Mouse (Mus musculus): ENCODE data around the gene Cd200r1. TPM values are rescaled to one million over a fixed set of nuclear protein-coding genes. Genes with fewer than 3 reads are reported as not detected.
A peak's percentile ranks its signal among the peaks of the same experiment; 100 is the strongest.
"Not testable (repeated sequence)": the region's sequence is repeated elsewhere in the genome, so short reads cannot be mapped to it uniquely, and the experiment has no call there.

The Cd200r1 gene
- total RNA-seq, 4 experiments from 2014 or later = 0.25 to 0.64 (median 0.56) TPM; not detected in 1

DNA sequence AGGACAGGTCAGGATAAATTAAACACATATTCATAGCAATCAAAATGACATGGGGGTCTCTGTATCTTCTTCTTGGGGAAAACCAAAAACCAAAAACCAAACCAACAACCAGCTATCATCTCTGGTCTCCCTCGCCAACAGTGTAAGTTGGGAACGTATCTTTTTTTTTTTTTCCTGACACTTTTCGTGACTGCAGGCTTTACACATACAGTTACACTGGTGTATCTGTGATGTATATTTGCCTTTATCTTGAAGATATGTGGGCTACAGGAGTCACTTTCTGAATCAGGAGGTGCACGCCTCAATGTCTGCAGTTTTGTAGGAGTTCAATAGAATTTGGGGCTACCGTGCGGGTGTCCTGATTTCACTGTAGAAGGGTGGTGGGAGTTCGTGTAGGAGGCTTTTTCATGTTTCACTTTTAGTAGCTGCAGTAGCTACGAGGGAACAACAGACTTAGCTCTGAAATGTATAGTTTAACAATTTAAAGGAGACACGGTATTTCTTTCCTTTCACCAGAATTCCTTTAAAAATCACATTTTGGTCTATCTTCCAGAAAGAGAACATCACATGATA is 870 bp downstream of the Cd200r1 start:
- no peak for DNase-seq (ENCODE audit: low spot score in 2 of 2)

DNA sequence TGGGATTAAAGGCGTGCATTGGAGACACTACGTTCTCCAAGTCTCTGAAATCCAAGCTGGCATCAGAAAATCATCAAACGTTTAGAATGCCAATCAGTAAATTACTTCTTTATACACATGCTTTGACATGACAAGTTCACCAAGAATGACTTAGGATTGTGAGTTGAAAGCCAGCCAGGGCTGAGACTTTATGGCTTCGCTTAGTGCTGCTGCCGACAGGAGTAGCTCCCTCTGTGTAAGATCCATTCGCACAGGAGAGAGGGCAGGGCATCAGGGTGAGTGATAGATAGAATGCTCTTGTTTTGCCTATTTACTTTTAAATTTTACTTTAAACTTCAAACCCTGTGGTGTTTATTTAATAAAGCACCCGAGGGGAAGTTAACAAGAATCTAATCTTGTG is 2.0 kb downstream of the Cd200r1 start:
- DNase-seq (ENCODE audit: low spot score in 2 of 2) = no peak

DNA sequence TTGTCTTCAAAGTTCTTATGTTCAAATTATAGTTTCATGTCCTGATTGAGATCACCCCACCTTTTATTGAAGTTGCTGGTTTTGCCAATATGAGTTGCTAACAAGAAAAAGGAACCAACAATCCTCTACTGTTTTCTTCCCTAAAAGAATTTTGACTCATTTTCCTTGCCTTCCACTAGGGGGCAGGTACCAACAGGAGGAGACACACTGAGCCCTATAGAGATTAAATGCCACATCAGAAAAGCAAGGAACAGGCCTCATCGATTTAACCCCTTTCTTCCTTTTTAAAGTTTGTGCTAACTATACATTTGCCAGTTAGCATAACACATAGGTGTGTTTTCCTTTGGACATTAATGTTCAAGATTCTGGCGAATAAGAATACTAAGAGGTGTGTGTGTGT is 2.4 kb downstream of the Cd200r1 start:
- DNase-seq (ENCODE audit: low spot score in 2 of 2) = no peak

DNA sequence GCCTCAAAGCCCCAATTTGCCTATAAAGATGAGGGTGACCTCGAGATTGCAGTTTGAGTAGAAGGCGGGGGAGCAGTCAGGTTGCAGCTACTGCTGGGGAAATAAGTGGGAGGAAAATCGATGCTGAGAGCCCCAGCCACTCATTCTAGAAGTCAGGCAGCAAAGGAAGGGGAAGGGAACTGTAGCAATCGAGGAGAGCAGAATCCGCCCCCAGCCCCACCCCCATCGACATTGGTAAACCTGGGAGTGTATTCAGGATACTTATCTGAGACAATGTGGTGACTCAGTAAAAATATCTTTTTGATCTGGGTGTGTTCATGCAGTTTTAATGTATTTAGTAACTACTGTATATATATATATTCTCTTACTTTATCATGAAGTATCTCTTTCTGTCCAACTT is 7.0 kb downstream of the Cd200r1 start:
- DNase-seq (ENCODE audit: low spot score in 2 of 2) = no peak

DNA sequence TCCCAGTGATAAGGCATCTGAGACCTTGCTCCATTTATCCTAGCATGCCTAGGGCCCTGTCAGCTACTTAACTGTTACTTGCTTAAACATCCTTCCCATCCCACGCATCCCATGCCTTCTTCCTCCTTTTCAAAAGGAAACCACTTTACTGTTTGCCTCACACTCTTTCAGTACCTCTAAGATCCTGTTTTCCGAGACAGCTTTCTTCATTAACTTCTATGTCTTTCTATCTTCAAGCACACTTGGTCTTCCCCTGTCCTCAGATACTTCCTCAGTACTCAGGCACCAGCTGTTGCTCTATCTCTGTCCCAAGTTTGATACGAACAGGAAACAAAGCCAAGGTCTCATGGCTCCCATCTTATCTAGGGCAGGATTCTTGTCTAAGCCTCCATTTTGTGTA is 8.1 kb downstream of the Cd200r1 start:
- DNase-seq (ENCODE audit: low spot score in 2 of 2) = no peak

GRCm38 (mm10) chr16:44774201-44774600 is 8.7 kb downstream of the Cd200r1 start:
- DNase-seq (ENCODE audit: low spot score in 2 of 2) = no peak

GRCm38 (mm10) chr16:44778538-44779147 is 13.1 kb downstream of the Cd200r1 start:
- DNase-seq (ENCODE audit: low spot score in 2 of 2) = no peak

- no peak for DNase-seq (ENCODE audit: low spot score in 2 of 2)
These were observed 14.0 kb downstream of the Cd200r1 start for GRCm38 (mm10) chr16:44779494-44779893.

DNA sequence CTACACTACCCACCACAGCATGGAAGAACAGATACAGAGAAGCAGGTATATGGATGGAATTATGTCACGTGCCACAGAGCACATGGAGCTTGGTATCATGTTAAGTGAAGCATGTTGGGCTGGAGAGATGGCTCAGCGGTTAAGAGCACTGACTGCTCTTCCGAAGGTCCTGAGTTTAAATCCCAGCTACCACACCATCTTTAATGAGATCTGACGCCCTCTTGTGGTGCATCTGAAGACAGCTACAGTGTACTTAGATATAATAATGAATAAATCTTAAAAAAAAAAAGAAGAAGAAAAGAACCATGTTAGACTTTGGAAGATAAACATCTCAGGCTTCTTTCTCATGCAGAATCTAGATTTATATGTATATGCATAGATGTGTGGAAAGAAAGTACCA is 15.2 kb downstream of the Cd200r1 start:
- DNase-seq (ENCODE audit: low spot score in 2 of 2) = no peak

DNA sequence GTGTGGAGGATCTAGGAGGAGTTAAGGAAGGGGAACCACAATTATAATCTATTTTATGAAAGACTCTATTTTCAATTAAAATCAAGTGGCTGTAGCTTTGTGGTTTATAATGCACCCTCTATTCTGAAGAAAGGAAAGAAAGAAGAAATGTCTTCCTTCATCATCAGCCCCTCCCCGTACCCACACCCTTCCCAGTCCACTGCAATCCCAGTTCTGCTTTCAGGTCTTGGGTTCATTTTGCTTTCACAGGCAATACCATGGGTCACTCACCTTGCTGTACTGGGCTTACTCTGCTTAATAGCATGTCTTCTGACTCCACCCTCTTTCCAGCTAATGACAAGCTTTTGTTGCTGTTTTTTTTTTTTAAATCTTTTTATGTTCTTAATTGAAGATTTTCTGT is 21.4 kb downstream of the Cd200r1 start:
- DNase-seq (ENCODE audit: low spot score in 2 of 2) = no peak

- DNase-seq (ENCODE audit: low spot score in 2 of 2) = no peak
These were observed 28.9 kb downstream of the Cd200r1 start for GRCm38 (mm10) chr16:44794416-44794815.

DNA sequence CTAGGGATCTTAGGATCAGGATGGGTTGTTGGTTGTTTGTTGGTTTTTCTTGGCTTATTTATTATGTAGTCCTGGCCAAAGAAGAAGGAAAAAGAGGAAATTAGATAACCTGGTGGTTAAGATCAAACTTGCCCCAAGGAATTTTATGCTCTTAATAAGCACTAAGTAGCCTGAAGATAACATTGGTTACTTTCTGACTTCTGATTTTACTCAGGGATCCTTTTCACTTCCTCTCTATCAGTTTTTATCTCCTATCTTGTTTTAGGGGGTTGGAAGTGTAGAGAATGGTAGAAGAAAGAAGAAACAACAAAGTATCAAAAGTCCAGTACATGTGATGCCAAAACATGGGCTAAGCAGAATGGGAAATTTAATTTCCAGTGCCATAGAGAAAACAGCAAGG is 40.4 kb downstream of the Cd200r1 start:
- no peak for DNase-seq (ENCODE audit: low spot score in 2 of 2)

GRCm38 (mm10) chr16:44810223-44810622 is 44.7 kb downstream of the Cd200r1 start:
- DNase-seq (ENCODE audit: low spot score in 2 of 2) = not testable (repeated sequence)

DNA sequence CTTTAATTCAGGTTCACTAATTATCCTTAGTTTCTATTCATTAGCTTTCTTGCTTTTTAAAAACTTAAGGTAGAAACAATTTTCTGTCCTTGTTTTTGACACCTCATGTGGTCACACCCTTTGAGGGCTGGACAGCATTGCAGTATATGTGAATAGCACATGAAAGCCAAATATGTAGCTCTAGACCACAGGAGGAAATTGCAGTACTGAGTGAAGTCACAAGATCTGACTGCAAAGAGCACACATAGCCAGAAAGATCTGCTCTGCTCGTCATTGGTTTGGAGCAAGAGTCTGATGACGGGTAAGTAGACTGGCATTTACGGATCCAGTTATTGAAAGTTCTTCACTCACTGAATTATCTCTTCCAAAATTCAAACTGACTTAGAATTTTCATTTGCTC is 46.0 kb downstream of the Cd200r1 start, which contains the start of gene Cd200r4:
TSS of gene Cd200r4 (plus strand) at position 190 of the 400 bp plus-strand sequence.
- DNase-seq (ENCODE audit: low spot score in 2 of 2) = no peak

DNA sequence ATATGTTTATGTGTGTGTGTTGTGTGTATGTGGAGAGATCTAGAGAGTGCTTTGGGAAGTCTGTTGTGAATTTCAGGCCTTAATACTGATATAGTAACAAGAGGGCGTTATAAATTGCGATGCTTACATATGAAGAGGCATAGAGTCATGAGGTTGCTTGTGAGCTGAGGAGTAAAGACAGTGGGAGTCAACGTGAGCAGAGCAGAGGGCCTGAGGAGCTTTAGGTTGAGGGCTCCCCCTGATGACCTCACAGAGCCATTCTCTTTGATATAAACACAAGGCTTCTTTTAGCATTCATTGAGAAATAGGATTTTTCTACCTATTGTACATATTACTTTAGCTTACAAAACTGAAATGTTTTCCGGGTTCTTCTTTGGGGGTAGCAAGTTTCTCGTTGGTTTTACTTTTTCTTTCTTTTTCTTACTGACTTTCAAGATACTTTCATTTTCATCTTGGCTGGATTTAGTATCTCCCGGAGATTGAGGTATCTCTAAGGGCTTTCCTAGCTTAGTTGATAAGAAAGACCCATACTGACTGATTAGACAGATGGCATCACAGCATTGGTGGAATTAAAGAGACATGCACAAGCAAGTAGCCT is 47.0 kb downstream of the Cd200r1 start:
- DNase-seq (ENCODE audit: low spot score in 2 of 2) = no peak

DNA sequence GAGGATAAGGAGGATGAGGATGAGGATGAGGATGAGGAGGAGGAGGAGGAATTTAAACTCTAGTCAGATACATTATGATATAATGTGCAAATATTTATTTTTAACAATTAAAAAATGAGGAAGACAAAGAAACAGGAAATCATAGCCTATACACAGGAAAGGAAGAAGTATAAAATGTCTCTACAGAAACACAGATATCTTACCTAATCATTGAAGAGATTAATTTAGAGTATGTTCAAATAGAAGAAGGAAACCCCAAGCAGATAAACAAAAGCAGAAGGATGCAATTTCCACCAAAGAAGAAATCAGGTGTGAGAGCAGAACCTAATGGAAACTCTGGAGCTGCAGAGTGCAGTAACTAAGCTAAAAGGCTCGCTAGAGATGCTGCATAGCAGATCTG is 52.5 kb downstream of the Cd200r1 start:
- no peak for DNase-seq (ENCODE audit: low spot score in 2 of 2)

GRCm38 (mm10) chr16:44820545-44820944 is 55.0 kb downstream of the Cd200r1 start:
- DNase-seq (ENCODE audit: low spot score in 2 of 2) = no peak

- DNase-seq (ENCODE audit: low spot score in 2 of 2) = no peak
These were observed 66.8 kb downstream of the Cd200r1 start for GRCm38 (mm10) chr16:44832286-44832685.

DNA sequence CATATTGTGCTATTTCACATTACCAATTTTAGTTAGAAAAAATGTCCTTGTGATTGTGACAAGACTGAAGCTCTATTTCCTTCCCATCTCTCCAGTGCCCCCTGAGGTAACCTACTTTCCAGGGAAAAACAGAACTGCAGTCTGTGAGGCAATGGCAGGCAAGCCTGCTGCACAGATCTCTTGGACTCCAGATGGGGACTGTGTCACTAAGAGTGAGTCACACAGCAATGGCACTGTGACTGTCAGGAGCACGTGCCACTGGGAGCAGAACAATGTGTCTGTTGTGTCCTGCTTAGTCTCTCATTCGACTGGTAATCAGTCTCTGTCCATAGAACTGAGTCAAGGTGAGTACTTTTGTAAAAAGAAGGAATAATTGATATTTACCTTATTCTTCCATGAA is 67.7 kb downstream of the Cd200r1 start:
- peak in 1 of 2 experiments; percentile 7 for DNase-seq (ENCODE audit: low spot score in 2 of 2)
